Mouse (Mus musculus) right cerebral cortex, postnatal 10 days (tissue): ENCODE results near the gene Kalrn.
A peak's percentile ranks its signal among the peaks of the same experiment; 100 is the strongest.

Experiments used
- DNase-seq, 2 experiments: peaks; one replicate each; pipeline ENCODE4 v3.0.0; 2021; ENCODE audit warnings: low spot score in 2 of 2

Kalrn gene

GRCm38 (mm10) chr16:34573151-34573802 lies at the start of gene Kalrn:
Gene Kalrn, minus strand, starts transcription at chr16:34573532.
- peak; percentile 92 to 93 for DNase-seq

GRCm38 (mm10) chr16:34614021-34614420 lies 40.7 kb upstream of the Kalrn start:
- DNase-seq, result no peak

GRCm38 (mm10) chr16:34610137-34610536 lies 36.8 kb upstream of the Kalrn start:
- DNase-seq, result no peak

GRCm38 (mm10) chr16:34605679-34606078 lies 32.3 kb upstream of the Kalrn start:
- no peak for DNase-seq

- DNase-seq, result no peak
These were observed 30.5 kb upstream of the Kalrn start for GRCm38 (mm10) chr16:34603854-34604253.

- DNase-seq, result no peak
These were observed 29.7 kb upstream of the Kalrn start for GRCm38 (mm10) chr16:34603076-34603475.

GRCm38 (mm10) chr16:34601954-34602353 lies 28.6 kb upstream of the Kalrn start:
- DNase-seq, result no peak

- no peak for DNase-seq
These were observed 22.0 kb upstream of the Kalrn start for GRCm38 (mm10) chr16:34595294-34595693.

GRCm38 (mm10) chr16:34594597-34595262 lies 21.4 kb upstream of the Kalrn start:
- no peak for DNase-seq

- DNase-seq, result no peak
These were observed 19.4 kb upstream of the Kalrn start for GRCm38 (mm10) chr16:34592696-34593095.

GRCm38 (mm10) chr16:34591934-34592333 lies 18.6 kb upstream of the Kalrn start:
- DNase-seq, result no peak

- DNase-seq, result no peak
These were observed 6.5 kb upstream of the Kalrn start for GRCm38 (mm10) chr16:34579671-34580326.

- peak; percentile 54 to 64 for DNase-seq
These were observed 642 bp upstream of the Kalrn start for GRCm38 (mm10) chr16:34573856-34574491.

GRCm38 (mm10) chr16:34572406-34573150 lies 754 bp downstream of the Kalrn start:
- DNase-seq, result peak; percentile 65 to 66

- DNase-seq, result peak; percentile 40 to 47
These were observed 1.4 kb downstream of the Kalrn start for GRCm38 (mm10) chr16:34571931-34572405.

GRCm38 (mm10) chr16:34569897-34570296 lies 3.4 kb downstream of the Kalrn start:
- peak in 1 of 2 experiments; percentile 18 for DNase-seq

GRCm38 (mm10) chr16:34568831-34569230 lies 4.5 kb downstream of the Kalrn start:
- peak in 1 of 2 experiments; percentile 39 for DNase-seq

GRCm38 (mm10) chr16:34563593-34564280 lies 9.6 kb downstream of the Kalrn start:
- peak in 1 of 2 experiments; percentile 45 for DNase-seq

- peak in 1 of 2 experiments; percentile 24 for DNase-seq
These were observed 11.6 kb downstream of the Kalrn start for GRCm38 (mm10) chr16:34561734-34562135.

- DNase-seq, result peak in 1 of 2 experiments; percentile 55
These were observed 12.5 kb downstream of the Kalrn start for GRCm38 (mm10) chr16:34560814-34561213.

- no peak for DNase-seq
These were observed 12.9 kb downstream of the Kalrn start for GRCm38 (mm10) chr16:34560411-34560810.
